Mouse (Mus musculus) left cerebral cortex, postnatal 25 days (tissue): ENCODE measurements around the gene Vgf. TPM values are rescaled to one million over a fixed set of nuclear protein-coding genes. Genes with fewer than 3 reads are reported as not detected.

Experiments used
- DNase-seq, 2 experiments: peaks; one replicate each; pipeline ENCODE4 v3.0.0; 2022; ENCODE audit warnings: low spot score in 2 of 2, mixed read lengths in 1 of 2
- intact Hi-C: fragments of 180-260 bp; cut with DNase I; formaldehyde crosslinking; loops from one replicate; pipeline ENCODE4 v1.15.1; 2025
- total RNA-seq, 2 experiments: library from RNA; stranded (reverse); gene quantifications; 2 replicates each; pipeline ENCODE4 v1.2.3; 2021

The Vgf gene
- total RNA-seq, 2 experiments from 2014 or later: 392 to 396 TPM

GRCm38 (mm10) chr5:137028561-137029272 is 2.5 kb downstream of the Vgf start:
- DNase-seq: no peak
- intact Hi-C loops: no loop called here

- DNase-seq: no peak
- intact Hi-C loops: no loop called here
These were observed 3.0 kb downstream of the Vgf start for GRCm38 (mm10) chr5:137029273-137029585.

GRCm38 (mm10) chr5:137029643-137030415 is 3.6 kb downstream of the Vgf start:
- peak; percentile 95 to 97 for DNase-seq
- intact Hi-C loops: loop anchor here (2.0 to 10.0 kb wide), 2 partner anchors 43 to 505 kb away; partner anchors contain the start of genes Epo, Gnb2 and Plod3

GRCm38 (mm10) chr5:137030416-137030810 is 4.2 kb downstream of the Vgf start:
- DNase-seq: peak in 1 of 2 experiments; percentile 66
- intact Hi-C loops: loop anchor here (2.0 to 10.0 kb wide), 2 partner anchors 44 to 504 kb away; partner anchors contain the start of genes Epo, Gnb2 and Plod3

GRCm38 (mm10) chr5:137031076-137032032 is 5.2 kb downstream of the Vgf start:
- intact Hi-C loops: loop anchor here (2.0 to 10.0 kb wide), 4 partner anchors 45 to 503 kb away; partner anchors contain the start of genes Epo, Gnb2 and Plod3
- peak; percentile 35 to 39 for DNase-seq

GRCm38 (mm10) chr5:137032033-137032421 is 5.8 kb downstream of the Vgf start:
- intact Hi-C loops: loop anchor here (2.0 to 10.0 kb wide), 3 partner anchors 71 to 503 kb away; partner anchors contain the start of genes Epo and Gnb2
- DNase-seq: peak; percentile 68 to 71

- intact Hi-C loops: loop anchor here (2.0 to 10.0 kb wide), 3 partner anchors 70 to 502 kb away; partner anchors contain the start of genes Epo and Gnb2
These were observed 6.5 kb downstream of the Vgf start for GRCm38 (mm10) chr5:137032641-137033074.

GRCm38 (mm10) chr5:137036211-137036610 is 10.0 kb downstream of the Vgf start:
- peak; percentile 37 to 67 for DNase-seq
- intact Hi-C loops: loop anchor here (10.0 kb wide), 1 partner anchor 499 kb away; the partner anchor contains the start of genes Epo and Gnb2

More at GRCm38 (mm10) chr5:137032641-137033074, 6.5 kb downstream of the Vgf start:
- DNase-seq: peak; percentile 82 to 88

- DNase-seq: no peak
These were observed 13.3 kb downstream of the Vgf start for GRCm38 (mm10) chr5:137039453-137039852.

GRCm38 (mm10) chr5:137041442-137041841 is 15.2 kb downstream of the Vgf start:
- intact Hi-C loops: no loop called here
- DNase-seq: no peak

More at GRCm38 (mm10) chr5:137039453-137039852, 13.3 kb downstream of the Vgf start:
- intact Hi-C loops: loop anchor here (10.0 kb wide), 1 partner anchor 495 kb away; the partner anchor contains the start of genes Epo and Gnb2

GRCm38 (mm10) chr5:137043997-137044396 is 17.8 kb downstream of the Vgf start:
- intact Hi-C loops: no loop called here
- DNase-seq: no peak

GRCm38 (mm10) chr5:137045402-137046323 is 19.5 kb downstream of the Vgf start, which contains the start of gene Ap1s1:
Gene Ap1s1, minus strand, starts transcription at chr5:137046135.
- intact Hi-C loops: loop anchor here (5.0 kb wide), 1 partner anchor 247 kb away; the partner anchor contains the start of gene Ufsp1
- DNase-seq: peak; percentile 98 to 99

GRCm38 (mm10) chr5:137046324-137046718 is 20.1 kb downstream of the Vgf start:
- no peak for DNase-seq
- intact Hi-C loops: loop anchor here (5.0 kb wide), 1 partner anchor 246 kb away; the partner anchor contains the start of gene Ufsp1

GRCm38 (mm10) chr5:137046991-137047390 is 20.8 kb downstream of the Vgf start:
- intact Hi-C loops: loop anchor here (5.0 kb wide), 1 partner anchor 245 kb away; the partner anchor contains the start of gene Ufsp1
- no peak for DNase-seq

GRCm38 (mm10) chr5:137051125-137051524 is 24.9 kb downstream of the Vgf start:
- intact Hi-C loops: no loop called here
- no peak for DNase-seq

GRCm38 (mm10) chr5:137051914-137052505 is 25.8 kb downstream of the Vgf start:
- DNase-seq: peak; percentile 56 to 86
- intact Hi-C loops: no loop called here

- intact Hi-C loops: no loop called here
- DNase-seq: no peak
These were observed 28.1 kb downstream of the Vgf start for GRCm38 (mm10) chr5:137054299-137054698.
